Mouse (Mus musculus) midbrain, embryonic 14.5 days (tissue): Measurements from ENCODE around the gene Epha4. TPM values are rescaled to one million over a fixed set of nuclear protein-coding genes. Genes with fewer than 3 reads are reported as not detected.

Experiments
- ATAC-seq: fragments of 200-750 bp; cut with Nextera tagmentation; 2 replicates; pipeline ENCODE4 v1.8.0; 2017; ENCODE audit warnings: moderate number of reproducible peaks, moderate library complexity; ENCODE audit not compliant: low FRiP score, low TSS enrichment
- DNase-seq: peaks from one replicate; pipeline ENCODE4 v3.0.0-alpha.2; 2015
- H3K27ac ChIP-seq: fragments of 300-500 bp; sonication (generic); replicated peaks from 2 replicates; pipeline ENCODE4 v1.5.1; 2014; ENCODE audit warnings: mild to moderate bottlenecking, low read depth, low read length, moderate library complexity
- H3K27me3 ChIP-seq: fragments of 300-500 bp; sonication (generic); 2 replicates; pipeline ENCODE4 v1.6.1; 2014; ENCODE audit warnings: low read length, control low read depth, mixed read lengths; ENCODE audit not compliant: control insufficient read depth, insufficient read depth
- H3K36me3 ChIP-seq: fragments of 300-500 bp; sonication (generic); 2 replicates; pipeline ENCODE4 v1.6.1; 2014; ENCODE audit warnings: low read length, control low read depth; ENCODE audit not compliant: control insufficient read depth, insufficient read depth
- H3K4me1 ChIP-seq: fragments of 300-500 bp; sonication (generic); 2 replicates; pipeline ENCODE4 v1.6.1; 2014; ENCODE audit warnings: mild to moderate bottlenecking, antibody characterized with exemption, low read length, control low read depth; ENCODE audit not compliant: control insufficient read depth, insufficient read depth
- H3K4me2 ChIP-seq: fragments of 300-500 bp; sonication (generic); 2 replicates; pipeline ENCODE4 v1.6.1; 2014; ENCODE audit warnings: mild to moderate bottlenecking, low read length, moderate library complexity
- H3K4me3 ChIP-seq: fragments of 300-500 bp; sonication (generic); replicated peaks from 2 replicates; pipeline ENCODE4 v1.5.1; 2014; ENCODE audit warnings: low read depth, low read length
- H3K9ac ChIP-seq: fragments of 300-500 bp; sonication (generic); replicated peaks from 2 replicates; pipeline ENCODE4 v1.6.1; 2014; ENCODE audit warnings: mild to moderate bottlenecking, low read length, moderate library complexity
- H3K9me3 ChIP-seq: fragments of 300-500 bp; sonication (generic); 2 replicates; pipeline ENCODE4 v1.6.1; 2016; ENCODE audit warnings: low read length, control low read depth, mixed read lengths; ENCODE audit not compliant: control insufficient read depth
- WGBS: fragments of 180-500 bp; shearing (Covaris S2); extraction: QIAGEN DNeasy Blood & Tissue Kit; methylation state at CpG from one replicate; pipeline ENCODE4 v1.1.7; 2014; 5-methylcytosine and 5-hydroxymethylcytosine counted together
- polyA plus RNA-seq: library from polyadenylated mRNA; unstranded; fragments of >200 nt; fragmentation: Nextera tagmentation; extraction: Ambion mirVana; gene quantifications from 2 replicates; pipeline ENCODE4 v1.2.1, GENCODE M21; 2014

Gene Epha4
- polyA plus RNA-seq, 1 experiment from 2014 or later: 46.5 TPM

GRCm38 (mm10) chr1:77460831-77461629, 53.9 kb downstream of the Epha4 start:
- Histone ChIP-seq H3K4me3 (no peak overlapping the region), H3K27me3 (no peaks in the 10 kb centered on the region), H3K9ac (no peak overlapping the region), H3K36me3 (no peaks in the 10 kb centered on the region), H3K9me3 (no peaks in the 10 kb centered on the region), H3K4me2 (no peak overlapping the region), H3K4me1 (peaks cover 19% of the 10 kb centered on the region; the same call in 1 of the 2 replicates), H3K27ac (no peak overlapping the region)
- WGBS: 75% methylated on average over 11 of the region's 11 CpGs
- DNase-seq (no peak), ATAC-seq (no peak)

GRCm38 (mm10) chr1:77458751-77459385, 56.0 kb downstream of the Epha4 start:
- H3K36me3 ChIP-seq: no peaks in the 10 kb centered on the region
- H3K9ac ChIP-seq: no peak overlapping the region
- no peak overlapping the region for H3K4me2 ChIP-seq
- no peak overlapping the region for H3K27ac ChIP-seq
- H3K4me3 ChIP-seq: no peak overlapping the region
- H3K27me3 ChIP-seq: no peaks in the 10 kb centered on the region
- peaks cover 19% of the 10 kb centered on the region; the same call in 1 of the 2 replicates for H3K4me1 ChIP-seq
- DNase-seq (no peak), ATAC-seq (no peak)
- H3K9me3 ChIP-seq: no peaks in the 10 kb centered on the region
- 77% methylated on average over 7 of the region's 7 CpGs for WGBS

- no peak for ATAC-seq
- Histone ChIP-seq H3K9me3 (no peaks in the 10 kb centered on the region), H3K36me3 (no peaks in the 10 kb centered on the region), H3K4me3 (no peak overlapping the region), H3K4me1 (peaks cover 19% of the 10 kb centered on the region; the same call in 1 of the 2 replicates), H3K27ac (no peak overlapping the region), H3K9ac (no peak overlapping the region), H3K27me3 (no peaks in the 10 kb centered on the region), H3K4me2 (no peak overlapping the region)
- whole genome bisulfite sequencing: 26% methylated on average over 6 of the region's 6 CpGs
- DNase-seq: no peak
Observed at GRCm38 (mm10) chr1:77457446-77457800, 57.5 kb downstream of the Epha4 start.

- 19% methylated on average over 7 of the region's 7 CpGs for WGBS
Observed at GRCm38 (mm10) chr1:77456695-77457445, 58.0 kb downstream of the Epha4 start.

GRCm38 (mm10) chr1:77453811-77454210, 61.1 kb downstream of the Epha4 start:
- no peak overlapping the region for H3K4me2 ChIP-seq
- ATAC-seq: no peak
- no peak overlapping the region for H3K4me3 ChIP-seq
- H3K27me3 ChIP-seq: no peaks in the 10 kb centered on the region
- peaks cover 11% of the 10 kb centered on the region; the same call in 1 of the 2 replicates for H3K4me1 ChIP-seq
- no peak overlapping the region for H3K9ac ChIP-seq
- no peaks in the 10 kb centered on the region for H3K9me3 ChIP-seq
- H3K27ac ChIP-seq: no peak overlapping the region
- no peak for DNase-seq
- no peaks in the 10 kb centered on the region for H3K36me3 ChIP-seq
- WGBS: 91% methylated on average over 1 of the region's 1 CpGs

More at GRCm38 (mm10) chr1:77456695-77457445, 58.0 kb downstream of the Epha4 start:
- Histone ChIP-seq H3K4me1 (peaks cover 15% of the 10 kb centered on the region; the same call in 1 of the 2 replicates), H3K4me3 (no peak overlapping the region), H3K27me3 (no peaks in the 10 kb centered on the region), H3K9ac (no peak overlapping the region), H3K27ac (no peak overlapping the region), H3K4me2 (no peak overlapping the region), H3K36me3 (no peaks in the 10 kb centered on the region), H3K9me3 (no peaks in the 10 kb centered on the region)
- no peak for ATAC-seq
- no peak for DNase-seq

- Histone ChIP-seq H3K36me3 (no peaks in the 10 kb centered on the region), H3K9me3 (no peaks in the 10 kb centered on the region), H3K27me3 (no peaks in the 10 kb centered on the region), H3K4me1 (peaks cover 11% of the 10 kb centered on the region; the same call in 1 of the 2 replicates), H3K9ac (no peak overlapping the region), H3K27ac (no peak overlapping the region), H3K4me3 (no peak overlapping the region), H3K4me2 (no peak overlapping the region)
- 89% methylated on average over 3 of the region's 3 CpGs for WGBS
- ATAC-seq (no peak), DNase-seq (no peak)
Observed at GRCm38 (mm10) chr1:77452721-77453120, 62.2 kb downstream of the Epha4 start.

- Histone ChIP-seq H3K36me3 (no peaks in the 10 kb centered on the region), H3K4me1 (0 out of 2 replicates have a peak, but pooled peaks cover under 1% of the 10 kb centered on the region), H3K4me3 (no peak overlapping the region), H3K4me2 (no peak overlapping the region), H3K27ac (no peak overlapping the region), H3K9me3 (no peaks in the 10 kb centered on the region), H3K9ac (no peak overlapping the region), H3K27me3 (no peaks in the 10 kb centered on the region)
- DNase-seq (no peak), ATAC-seq (no peak)
- 81% methylated on average over 3 of the region's 3 CpGs for whole genome bisulfite sequencing
Observed at GRCm38 (mm10) chr1:77451541-77451940, 63.3 kb downstream of the Epha4 start.

GRCm38 (mm10) chr1:77450201-77450600, 64.7 kb downstream of the Epha4 start:
- H3K9me3 ChIP-seq: no peaks in the 10 kb centered on the region
- DNase-seq (no peak), ATAC-seq (no peak)
- no peak overlapping the region for H3K9ac ChIP-seq
- H3K4me2 ChIP-seq: no peak overlapping the region
- H3K4me3 ChIP-seq: no peak overlapping the region
- H3K27me3 ChIP-seq: no peaks in the 10 kb centered on the region
- H3K4me1 ChIP-seq: no peaks in the 10 kb centered on the region
- H3K27ac ChIP-seq: no peak overlapping the region
- 79% methylated on average over 3 of the region's 3 CpGs for WGBS
- no peaks in the 10 kb centered on the region for H3K36me3 ChIP-seq
